Mouse (Mus musculus) T-helper 2 cell (primary cell): ENCODE data around the gene Hmga1b.
"Not testable (repeated sequence)": the region's sequence is repeated elsewhere in the genome, so short reads cannot be mapped to it uniquely, and the experiment has no call there.

Experiments used
- in situ Hi-C: fragments of 300-600 bp; cut with MboI, MseI; formaldehyde crosslinking; loops from one replicate; pipeline ENCODE4 v1.15.1; 2025; ENCODE audit warnings: high pct_unique_total_duplicates

Hmga1b gene

GRCm38 (mm10) chr11:120783426-120784063, 21.0 kb downstream of the Hmga1b start:
- in situ Hi-C loops, result no loop called here

GRCm38 (mm10) chr11:120784064-120784791, 21.6 kb downstream of the Hmga1b start, which contains the start of the genes Rfng and Gps1:
Gene Rfng, minus strand, starts transcription at chr11:120784207.
Gene Gps1, plus strand, starts transcription at chr11:120784272.
- in situ Hi-C loops, result no loop called here

- in situ Hi-C loops, result no loop called here
Measured at GRCm38 (mm10) chr11:120785145-120785544, 22.6 kb downstream of the Hmga1b start.

- in situ Hi-C loops, result not testable (repeated sequence)
Measured at GRCm38 (mm10) chr11:120788460-120788859, 25.9 kb downstream of the Hmga1b start.

GRCm38 (mm10) chr11:120789355-120789754, 26.8 kb downstream of the Hmga1b start:
- in situ Hi-C loops, result no loop called here

- in situ Hi-C loops, result loop anchor here (10.0 kb wide), 1 partner anchor 195 kb away; the partner anchor contains the start of genes Alyref and Anapc11
Measured at GRCm38 (mm10) chr11:120789810-120790209, 27.2 kb downstream of the Hmga1b start.

GRCm38 (mm10) chr11:120792652-120793051, 30.1 kb downstream of the Hmga1b start:
- in situ Hi-C loops, result loop anchor here (10.0 kb wide), 1 partner anchor 198 kb away; the partner anchor contains the start of genes Alyref and Anapc11

- in situ Hi-C loops, result loop anchor here (10.0 kb wide), 1 partner anchor 201 kb away; the partner anchor contains the start of genes Alyref and Anapc11
Measured at GRCm38 (mm10) chr11:120795756-120796613, 33.4 kb downstream of the Hmga1b start, which contains the start of gene Dus1l. Gene Dus1l, minus strand, starts transcription at chr11:120796403.

GRCm38 (mm10) chr11:120796614-120796946, 34.0 kb downstream of the Hmga1b start:
- in situ Hi-C loops, result loop anchor here (10.0 kb wide), 1 partner anchor 202 kb away; the partner anchor contains the start of genes Alyref and Anapc11

GRCm38 (mm10) chr11:120798244-120798643, 35.6 kb downstream of the Hmga1b start:
- in situ Hi-C loops, result loop anchor here (10.0 kb wide), 1 partner anchor 203 kb away; the partner anchor contains the start of genes Alyref and Anapc11

GRCm38 (mm10) chr11:120799316-120799890, 36.8 kb downstream of the Hmga1b start:
- in situ Hi-C loops, result loop anchor here (10.0 kb wide), 1 partner anchor 205 kb away; the partner anchor contains the start of genes Alyref and Anapc11

GRCm38 (mm10) chr11:120800061-120800904, 37.7 kb downstream of the Hmga1b start:
- in situ Hi-C loops, result no loop called here

GRCm38 (mm10) chr11:120804274-120804673, 41.7 kb downstream of the Hmga1b start:
- in situ Hi-C loops, result no loop called here

- in situ Hi-C loops, result no loop called here
Measured at GRCm38 (mm10) chr11:120804769-120805168, 42.2 kb downstream of the Hmga1b start.

- in situ Hi-C loops, result no loop called here
Measured at GRCm38 (mm10) chr11:120805375-120806298, 43.0 kb downstream of the Hmga1b start.

- in situ Hi-C loops, result no loop called here
Measured at GRCm38 (mm10) chr11:120808010-120808409, 45.4 kb downstream of the Hmga1b start.

- in situ Hi-C loops, result no loop called here
Measured at GRCm38 (mm10) chr11:120812068-120812467, 49.5 kb downstream of the Hmga1b start.
